Mouse (Mus musculus) left cerebral cortex, adult 8-10 months (tissue): Measurements from ENCODE around the gene Fbxo11. TPM values are rescaled to one million over a fixed set of nuclear protein-coding genes. Genes with fewer than 3 reads are reported as not detected.
A peak's percentile ranks its signal among the peaks of the same experiment; 100 is the strongest.

Experiments used
- DNase-seq, 2 experiments: peaks; one replicate each; pipeline ENCODE4 v3.0.0; 2022; ENCODE audit warnings: low spot score in 2 of 2
- total RNA-seq, 4 experiments: library from RNA; stranded (reverse); gene quantifications; 2 replicates each; pipeline ENCODE4 v1.2.4; 2022

Gene Fbxo11
- 100 to 1,000 TPM; 110 to 121 (median 120) TPM for total RNA-seq

DNA sequence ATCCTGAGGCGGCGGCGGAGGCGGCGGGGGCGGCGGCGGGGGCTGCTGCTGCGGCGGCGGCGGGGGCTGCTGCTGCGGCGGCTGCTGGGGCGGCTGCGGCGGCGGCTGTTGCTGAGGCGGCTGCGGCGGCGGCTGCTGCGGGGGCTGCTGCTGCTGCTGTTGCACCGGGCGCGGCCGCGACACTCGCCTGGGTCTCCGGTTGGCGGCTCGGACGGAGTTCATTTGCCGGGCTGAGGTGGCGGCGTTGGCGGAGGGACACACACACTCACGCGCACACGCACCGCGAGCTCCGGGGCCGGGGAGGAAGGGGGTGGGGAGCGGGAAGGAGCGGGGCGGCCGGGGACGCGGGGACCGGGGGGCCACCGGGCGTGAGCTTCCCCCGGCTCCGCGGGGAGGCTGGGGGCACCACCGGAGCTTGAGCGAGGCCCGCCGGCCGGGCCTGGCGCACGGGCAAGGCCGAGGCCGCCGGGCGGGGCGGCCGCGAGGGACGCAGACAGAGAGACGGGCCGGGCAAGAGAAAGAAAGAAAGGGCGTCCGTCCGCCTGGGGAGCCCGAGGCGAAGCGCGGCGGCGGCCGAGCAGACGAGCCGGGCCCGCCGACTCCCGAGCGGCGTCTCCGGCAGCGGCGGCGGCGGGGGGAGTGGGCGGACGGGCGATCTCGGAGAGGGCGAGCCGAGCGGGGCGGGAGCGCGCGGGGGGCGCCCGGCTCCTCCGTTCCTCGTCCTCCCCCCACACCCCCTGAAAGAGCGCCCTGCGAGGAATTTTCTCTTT lies at the start of gene Fbxo11:
TSS of gene Fbxo11 (minus strand) at position 261 of the 770 bp plus-strand sequence.
- peak; percentile 42 to 50 for DNase-seq

DNA sequence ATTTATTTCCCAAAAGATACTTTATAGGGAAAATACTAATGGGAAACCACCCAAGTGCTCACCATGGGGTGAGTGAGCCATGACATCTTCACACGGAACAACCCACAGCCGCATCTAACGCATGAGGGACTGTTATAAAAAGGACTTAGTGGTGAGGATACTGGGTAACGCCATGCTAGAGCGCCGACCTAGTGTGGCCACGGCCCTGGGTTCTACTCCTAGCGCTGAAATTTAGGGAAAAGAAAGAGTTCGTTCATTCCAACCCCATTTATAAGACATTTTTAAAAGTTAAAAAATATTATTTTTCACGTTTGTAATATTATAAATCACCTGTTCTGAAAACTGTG lies 48.8 kb upstream of the Fbxo11 start:
- no peak for DNase-seq

DNA sequence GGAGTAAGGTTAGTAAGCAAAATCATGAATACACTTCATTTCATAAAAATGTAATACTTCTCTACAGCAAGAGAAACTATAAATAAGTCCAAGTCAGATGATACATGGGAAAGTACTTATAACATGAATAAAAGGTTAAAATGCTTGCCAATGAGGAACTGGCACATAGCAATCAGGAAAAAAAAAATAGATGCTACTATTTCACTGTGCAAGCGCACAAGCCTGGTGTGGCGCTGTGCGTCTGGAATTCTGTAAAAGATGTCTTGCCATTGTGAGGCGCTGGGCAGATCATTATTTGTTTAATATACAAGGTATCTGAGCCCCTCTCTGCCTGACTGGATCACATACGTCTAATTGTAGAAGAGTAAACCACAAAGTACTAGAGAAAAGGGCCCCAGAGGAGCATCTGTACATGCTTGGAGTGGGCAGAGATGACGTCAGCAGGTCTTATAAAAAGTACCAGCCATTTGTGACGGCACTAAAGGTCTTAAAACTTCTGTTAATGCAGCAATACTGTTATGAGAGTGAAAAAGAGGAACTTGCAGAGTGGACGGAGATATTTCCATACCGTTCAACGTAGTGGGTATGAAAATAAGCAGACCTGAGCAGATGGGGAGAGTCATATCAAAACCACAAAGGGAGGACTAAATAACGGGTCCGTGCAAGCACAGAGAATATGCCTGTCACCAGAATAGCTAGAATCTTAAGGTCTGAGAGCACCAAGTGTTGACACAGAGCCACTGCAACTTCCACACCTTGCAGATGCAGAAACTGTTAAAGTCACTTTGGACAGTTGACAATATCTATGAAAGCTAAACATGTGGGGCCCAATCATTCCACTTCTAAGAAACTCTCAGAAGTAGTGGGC lies 48.2 kb upstream of the Fbxo11 start:
- DNase-seq: no peak

DNA sequence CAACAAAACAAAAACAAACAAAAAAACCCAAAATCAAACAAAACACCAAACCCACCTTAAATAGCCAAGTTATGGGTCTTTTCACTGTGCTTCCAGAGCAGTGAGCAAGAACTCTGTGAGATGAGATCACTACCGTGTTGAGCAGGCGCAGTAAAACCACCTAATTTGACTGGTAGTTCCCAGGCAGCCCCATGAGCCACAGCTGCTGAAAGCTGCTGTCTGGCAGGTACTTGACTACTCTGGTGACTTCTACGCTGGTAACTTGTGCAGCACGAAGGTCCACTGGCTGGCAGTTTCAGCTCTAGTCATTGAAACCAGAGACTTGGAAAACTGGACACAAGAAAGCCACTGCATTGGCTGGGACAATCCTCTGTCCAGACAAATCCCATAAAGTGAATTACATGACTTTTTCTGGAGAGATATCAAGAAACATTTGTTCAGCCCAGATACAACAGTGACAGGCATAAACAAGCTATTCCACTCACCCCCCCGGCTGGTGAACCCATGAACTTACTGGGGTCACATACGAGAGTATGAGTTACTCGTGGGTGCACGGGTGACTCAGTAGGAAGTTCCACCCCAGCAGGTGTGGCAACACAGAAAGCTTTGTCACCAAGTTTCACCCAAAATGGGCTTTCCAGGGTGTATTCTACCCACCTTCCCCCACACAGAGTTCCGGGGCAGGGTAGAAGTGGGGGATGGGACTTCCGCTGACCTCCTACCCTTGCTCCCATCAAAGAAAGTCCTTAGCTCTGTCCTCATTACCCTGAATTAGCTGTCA lies 47.0 kb upstream of the Fbxo11 start:
- DNase-seq: no peak

DNA sequence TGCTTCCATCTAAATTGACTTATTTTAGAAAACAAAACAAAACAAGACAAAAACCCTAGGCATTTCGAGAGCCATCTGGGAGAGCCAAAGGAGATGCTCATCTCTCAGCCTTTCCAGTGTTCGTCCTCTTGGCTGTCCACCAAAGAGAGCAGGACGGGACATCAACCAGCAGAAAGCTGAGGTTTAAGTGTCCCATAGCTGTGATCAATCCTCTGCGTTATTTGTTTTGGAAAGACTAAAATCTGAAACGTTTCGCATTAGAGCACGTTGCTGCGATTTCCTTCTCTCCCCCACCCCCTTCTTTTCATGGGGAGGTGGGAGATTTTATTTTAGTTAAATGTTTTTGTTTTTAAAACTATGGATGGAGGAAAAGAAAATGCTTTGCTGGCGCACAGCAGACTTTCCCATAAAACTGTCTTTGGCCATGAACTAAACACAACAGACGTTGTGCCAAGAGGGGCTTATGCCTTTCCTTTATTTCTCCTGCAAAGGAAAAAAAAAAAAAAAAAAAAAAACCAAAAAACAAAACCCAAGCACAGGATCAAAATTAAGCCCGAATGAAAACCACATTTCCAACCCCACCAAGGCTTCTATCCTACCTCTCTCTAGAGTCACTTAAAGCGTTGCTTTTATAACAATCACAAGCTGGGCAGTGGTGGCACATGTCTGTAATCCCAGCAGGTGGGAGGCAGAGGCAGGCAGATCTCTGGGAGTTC lies 46.1 kb upstream of the Fbxo11 start:
- DNase-seq: no peak

DNA sequence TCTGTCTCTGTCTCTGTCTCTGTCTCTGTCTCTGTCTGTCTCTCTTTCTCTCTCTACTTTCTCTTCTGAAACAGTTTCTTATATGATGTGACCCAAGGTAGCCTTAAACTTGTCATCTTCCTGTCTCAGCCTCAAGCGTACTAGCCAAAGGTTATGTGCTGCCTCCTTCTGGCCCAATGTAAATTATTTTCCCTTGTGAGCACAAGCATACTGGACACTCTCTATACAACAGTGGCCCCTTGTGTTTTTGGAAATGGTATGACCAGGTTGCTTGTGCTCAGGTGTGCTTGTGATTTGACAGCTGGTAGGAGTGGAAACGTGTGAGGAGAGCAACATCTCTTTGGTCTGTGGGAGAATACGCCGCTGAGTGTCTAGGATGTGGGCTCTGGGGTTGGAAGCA lies 42.6 kb upstream of the Fbxo11 start:
- DNase-seq: no peak

DNA sequence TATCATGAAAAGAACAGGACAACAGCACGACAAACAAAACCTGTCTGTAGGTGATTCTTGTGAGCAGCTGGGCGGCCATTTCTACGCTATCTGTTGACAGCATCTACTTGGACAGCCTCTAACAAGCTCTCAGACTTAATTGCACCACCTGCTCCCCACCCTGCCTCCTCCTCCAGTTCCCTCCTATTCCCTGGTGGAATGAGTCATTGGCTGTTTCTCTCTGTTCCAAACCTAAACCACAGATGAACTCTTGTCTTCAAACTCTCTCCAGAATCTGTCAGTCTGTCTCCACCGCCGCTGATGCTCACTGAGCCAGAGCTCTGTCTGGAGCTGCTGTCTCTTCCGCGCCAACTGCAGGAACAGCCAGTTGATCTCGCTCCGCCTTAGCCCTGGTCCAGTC lies 41.3 kb upstream of the Fbxo11 start:
- peak in 1 of 2 experiments; percentile 32 for DNase-seq

DNA sequence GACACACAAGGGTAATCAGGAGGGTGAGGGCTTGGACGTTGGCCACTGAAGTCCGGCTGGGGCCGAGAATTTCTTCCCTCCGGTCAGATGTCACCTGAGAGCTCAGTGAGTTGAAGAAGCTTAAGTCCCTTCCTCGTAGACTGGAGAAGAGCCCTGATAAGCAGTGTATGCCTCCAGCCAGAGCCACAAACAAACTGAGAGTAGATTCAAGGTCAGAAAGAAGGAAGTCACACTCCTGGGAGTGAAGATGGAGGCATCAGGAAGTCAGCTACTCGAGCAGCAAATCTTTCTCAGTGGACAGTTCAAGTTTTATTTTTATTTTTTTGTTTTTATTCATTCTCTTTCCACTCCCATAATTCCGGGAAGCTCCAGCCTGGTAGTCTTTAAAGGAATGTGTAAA lies 37.5 kb upstream of the Fbxo11 start:
- no peak for DNase-seq

DNA sequence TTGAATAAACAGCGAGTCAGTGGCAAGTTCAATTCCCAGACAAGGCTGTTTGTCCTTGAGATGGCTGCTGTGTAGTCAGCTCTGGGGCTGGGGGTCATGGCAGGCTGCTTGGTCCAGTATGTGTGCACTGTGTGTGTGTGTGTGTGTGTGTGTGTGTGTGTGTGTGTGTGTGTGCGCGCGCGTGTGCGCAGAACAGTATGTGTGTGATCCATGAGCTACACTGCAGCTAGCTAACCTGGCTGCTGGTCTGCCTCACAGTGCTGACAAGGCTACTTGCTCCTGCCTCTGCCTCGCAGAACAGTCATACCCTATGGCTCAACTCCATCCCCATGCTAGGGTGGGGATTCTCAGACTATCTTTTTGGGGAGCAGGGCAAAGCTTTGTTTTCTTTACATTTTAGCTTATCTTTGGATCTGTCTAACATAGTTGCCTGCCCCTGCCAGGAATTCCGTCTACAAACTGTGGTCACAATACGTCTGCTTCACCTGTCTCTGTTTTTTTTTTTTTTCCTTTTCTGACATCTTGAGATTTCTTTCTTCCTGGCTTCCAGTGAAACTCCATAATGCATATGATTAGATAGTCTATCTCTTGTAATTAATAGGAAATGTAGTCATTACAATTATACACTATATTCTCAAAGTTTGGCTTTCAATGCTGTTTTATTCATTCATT lies 33.2 kb upstream of the Fbxo11 start:
- no peak for DNase-seq

DNA sequence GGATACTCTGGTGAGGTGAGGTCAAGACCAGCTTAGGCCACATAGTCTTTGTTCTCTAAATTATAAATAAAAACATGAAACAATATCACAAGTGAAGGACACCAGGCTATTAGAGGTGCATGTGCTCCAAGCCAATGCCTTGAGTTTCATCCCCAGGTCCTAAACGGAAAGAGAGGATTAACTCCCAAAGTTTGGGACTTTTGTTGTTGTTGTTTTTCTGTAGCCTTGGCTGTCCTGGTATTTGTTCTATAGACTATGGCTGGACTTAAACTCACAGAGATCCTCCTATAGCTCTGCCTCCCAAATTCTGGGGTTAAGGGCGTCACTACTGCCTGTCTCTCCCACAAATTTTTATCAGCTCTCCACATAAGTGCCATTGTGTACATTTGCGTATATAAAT lies 32.5 kb upstream of the Fbxo11 start:
- DNase-seq: no peak

DNA sequence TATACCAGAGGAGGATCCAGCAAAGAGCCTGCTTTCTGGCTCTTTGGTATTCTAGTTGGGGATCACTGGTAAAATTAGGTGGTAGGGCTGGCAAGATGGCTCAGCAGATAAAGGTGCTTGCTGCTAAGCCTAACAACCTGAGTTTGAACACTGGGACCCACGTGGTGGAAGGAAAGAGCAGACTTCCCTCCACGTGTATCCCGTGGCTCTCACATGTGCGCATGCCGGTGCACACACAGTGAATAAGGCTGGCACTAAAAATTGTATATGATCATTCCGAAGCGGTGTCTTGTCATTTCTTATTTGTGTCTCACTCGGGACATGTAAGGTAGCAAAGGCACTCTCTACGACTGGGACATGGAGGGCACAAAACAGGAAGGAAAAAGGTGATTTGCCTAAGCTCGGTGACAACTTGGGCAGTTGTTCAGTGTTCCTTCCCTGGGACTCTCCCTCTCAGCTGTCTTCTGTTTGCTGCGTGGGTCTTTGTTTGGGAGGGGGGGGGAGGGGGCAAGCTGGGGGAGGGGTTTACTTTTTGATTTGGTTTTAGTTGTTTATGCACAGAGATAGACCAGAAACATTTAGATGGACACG lies 31.8 kb upstream of the Fbxo11 start:
- no peak for DNase-seq

DNA sequence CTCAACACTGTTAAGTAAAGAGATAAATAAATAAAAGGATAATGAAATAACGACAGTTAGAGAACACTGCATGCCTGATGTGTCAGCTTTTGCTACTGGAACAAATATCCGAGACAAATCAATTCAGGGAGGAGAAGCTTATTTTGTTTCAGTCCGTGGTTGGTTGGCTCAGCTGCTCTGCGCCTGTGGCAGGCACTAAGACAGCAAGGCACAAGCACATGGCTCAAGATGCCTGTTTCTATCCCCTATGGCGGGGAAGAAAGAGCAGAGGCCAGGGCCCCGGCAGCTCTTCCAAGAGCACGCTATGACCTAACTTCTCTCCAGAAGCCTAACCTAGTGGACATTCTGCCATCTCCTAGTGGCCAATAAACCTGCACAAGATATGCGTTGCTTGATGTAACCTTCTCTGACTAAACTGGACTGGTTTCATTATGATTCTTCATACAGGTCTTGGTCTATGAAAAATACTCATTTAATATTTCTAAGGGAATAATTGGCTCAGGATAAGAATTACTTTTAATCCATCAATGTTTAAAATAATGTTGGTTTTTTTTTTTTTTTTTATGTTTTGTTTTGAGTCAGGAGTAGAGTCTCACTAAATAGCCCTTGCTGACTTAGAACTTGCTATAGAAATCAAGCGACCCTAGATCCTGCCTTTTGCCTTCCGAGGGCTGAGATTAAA lies 30.6 kb upstream of the Fbxo11 start:
- no peak for DNase-seq

DNA sequence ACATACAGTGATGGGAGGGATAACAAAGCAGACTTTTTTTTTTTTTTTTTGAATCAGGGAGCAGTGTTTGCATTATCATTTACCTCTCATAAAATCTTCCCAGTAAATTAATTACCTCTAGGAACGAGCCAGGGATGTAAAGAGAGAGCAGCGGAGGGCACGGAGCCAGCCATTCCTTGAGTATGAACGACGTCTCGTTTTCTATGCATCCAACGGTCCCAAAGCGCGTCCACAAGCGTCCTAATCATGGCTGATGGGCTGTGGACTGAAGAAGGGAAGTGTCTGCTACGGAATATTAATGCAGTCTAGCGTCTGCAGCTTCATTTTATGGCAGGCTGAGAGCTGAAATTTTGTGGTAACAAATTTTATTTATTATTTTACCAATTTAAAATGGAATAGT lies 29.2 kb upstream of the Fbxo11 start:
- no peak for DNase-seq

DNA sequence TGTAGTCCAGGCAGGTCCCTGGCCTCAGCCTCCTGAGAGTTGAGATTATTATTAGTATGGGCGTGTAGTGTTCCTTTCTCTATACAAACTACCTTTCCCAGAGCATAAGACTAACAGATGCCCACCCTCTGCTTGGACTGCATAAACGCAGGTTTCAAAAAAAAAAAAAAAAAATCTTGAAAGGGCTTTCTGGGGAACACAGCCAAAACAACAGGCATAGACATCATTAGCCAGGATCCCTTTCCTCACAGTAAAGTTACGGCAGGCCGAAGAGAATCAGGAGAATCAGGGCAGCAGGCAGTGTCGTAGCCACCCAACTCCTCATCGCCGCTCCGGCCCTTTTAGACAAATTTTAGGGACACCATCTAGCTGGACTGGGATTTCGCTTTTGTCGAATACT lies 28.7 kb upstream of the Fbxo11 start:
- DNase-seq: no peak

DNA sequence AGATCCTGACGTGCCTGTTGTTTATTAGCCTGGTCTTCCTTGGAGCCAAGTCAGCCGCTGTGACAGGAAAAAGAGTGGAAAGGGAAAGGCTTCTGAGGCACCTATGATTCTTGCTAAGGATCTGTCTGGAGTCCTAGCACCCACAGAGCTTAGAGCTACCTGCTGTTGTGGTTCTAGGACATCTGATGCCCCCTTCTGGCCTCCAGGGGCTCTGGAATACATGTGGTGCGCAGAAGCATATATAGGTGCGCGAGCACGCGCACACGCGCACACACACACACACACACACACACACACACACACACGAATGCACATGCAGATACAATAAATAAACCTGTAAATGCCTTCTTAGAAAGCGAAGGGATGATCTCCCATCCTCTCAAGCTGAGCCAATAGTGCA lies 20.9 kb upstream of the Fbxo11 start:
- no peak for DNase-seq

DNA sequence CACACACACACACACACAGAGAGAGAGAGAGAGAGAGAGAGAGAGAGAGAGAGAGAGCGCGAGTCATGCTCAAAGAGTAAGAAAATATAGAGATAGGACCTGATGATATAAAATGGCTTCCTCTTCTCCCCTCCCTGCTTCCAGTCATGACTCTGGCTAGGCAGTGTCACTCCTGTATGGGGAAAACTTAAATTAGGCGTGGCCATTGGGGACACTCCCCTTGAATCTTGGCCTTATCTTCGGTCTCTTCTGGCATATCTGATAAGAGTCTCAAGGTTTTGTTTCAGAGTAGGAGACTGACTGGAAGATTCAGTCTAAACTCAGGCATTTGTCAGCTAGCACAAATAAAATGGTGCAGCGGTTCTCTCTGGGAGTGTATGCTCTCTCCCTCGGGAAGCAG lies 16.4 kb upstream of the Fbxo11 start:
- DNase-seq: no peak

DNA sequence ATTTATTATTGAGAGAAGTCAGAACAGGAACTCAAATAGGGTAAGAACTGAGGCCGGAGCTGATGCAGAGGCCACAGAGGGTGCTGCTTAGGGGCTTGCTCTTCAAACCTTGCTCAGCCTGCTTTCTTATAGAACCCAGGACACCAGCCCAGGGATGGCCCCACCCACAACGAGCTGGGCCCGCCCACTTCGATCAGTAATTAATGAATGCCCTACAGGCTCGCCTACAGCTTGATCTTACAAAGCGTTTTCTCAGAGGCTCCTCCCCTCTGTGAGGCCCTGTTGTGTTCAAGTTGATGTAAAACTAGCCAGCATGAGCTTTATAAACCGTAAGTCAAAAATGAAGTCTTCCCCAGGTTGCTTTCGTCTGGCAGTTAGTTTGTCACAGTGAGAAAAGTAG lies 14.7 kb upstream of the Fbxo11 start:
- DNase-seq: no peak

DNA sequence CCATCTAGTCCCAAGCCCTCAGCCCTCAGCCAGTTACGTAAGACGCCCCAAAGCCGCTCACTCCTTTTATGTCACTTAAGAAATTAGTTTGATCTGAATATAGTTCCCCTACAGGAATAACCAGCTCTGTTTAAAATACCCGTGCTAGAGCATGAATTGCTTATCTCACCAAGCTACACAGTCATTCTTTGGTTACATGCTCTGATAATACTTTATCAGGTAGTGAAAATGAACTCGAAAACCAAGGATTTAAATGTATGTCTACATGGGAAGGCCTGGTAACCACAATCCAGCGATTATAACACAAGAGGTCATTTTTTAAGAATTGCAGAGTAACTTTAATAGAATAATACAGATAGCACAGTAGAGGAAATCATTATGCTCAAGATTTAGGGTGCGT lies 7.0 kb upstream of the Fbxo11 start:
- no peak for DNase-seq

DNA sequence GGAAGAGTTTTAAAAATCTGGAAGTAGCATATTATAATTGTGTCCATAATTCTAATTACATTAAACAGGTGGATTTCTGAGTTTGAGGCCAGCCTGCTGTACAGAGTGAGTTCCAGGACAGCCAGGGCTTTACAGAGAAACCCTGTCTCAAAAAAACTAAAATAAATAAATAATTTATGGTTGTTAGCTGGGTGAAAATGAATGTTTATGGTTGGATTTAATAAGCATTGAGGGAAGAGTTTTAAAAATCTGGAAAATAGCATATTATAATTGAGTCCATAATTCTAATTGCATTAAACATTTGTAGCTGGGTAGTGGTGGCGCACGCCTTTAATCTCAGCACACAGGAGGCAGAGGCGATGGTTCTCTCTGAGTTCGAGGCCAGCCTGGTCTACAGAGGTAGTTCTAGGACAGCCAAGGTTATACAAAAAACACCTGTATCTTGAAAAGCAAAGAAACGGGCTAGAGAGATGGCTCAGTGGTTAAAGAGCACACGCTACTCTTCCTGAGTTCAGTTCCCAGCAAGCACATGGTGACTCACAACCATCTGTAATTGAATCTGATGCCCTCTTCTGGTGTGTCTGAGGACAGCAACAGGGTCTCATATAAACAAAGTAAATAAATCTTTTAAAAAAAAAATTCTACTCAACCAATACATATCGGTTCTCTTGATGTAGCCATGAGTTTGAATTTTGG lies 3.1 kb upstream of the Fbxo11 start:
- no peak for DNase-seq
